Mouse (Mus musculus): ENCODE measurements around the gene Zfand3.

Gene Zfand3

GRCm38 (mm10) chr17:30052347-30052742 lies 47.8 kb downstream of the Zfand3 start:
- no peak for DNase-seq (ENCODE audit: low spot score in 2 of 2)

GRCm38 (mm10) chr17:30053463-30053862 lies 48.9 kb downstream of the Zfand3 start:
- DNase-seq (ENCODE audit: low spot score in 2 of 2) = no peak

GRCm38 (mm10) chr17:30053871-30054270 lies 49.3 kb downstream of the Zfand3 start:
- no peak for DNase-seq (ENCODE audit: low spot score in 2 of 2)

- no peak for DNase-seq (ENCODE audit: low spot score in 2 of 2)
Observed at GRCm38 (mm10) chr17:30056226-30056625, 51.7 kb downstream of the Zfand3 start.

GRCm38 (mm10) chr17:30058594-30058993 lies 54.1 kb downstream of the Zfand3 start:
- DNase-seq (ENCODE audit: low spot score in 2 of 2) = no peak

GRCm38 (mm10) chr17:30059066-30059465 lies 54.5 kb downstream of the Zfand3 start:
- DNase-seq (ENCODE audit: low spot score in 2 of 2) = no peak

GRCm38 (mm10) chr17:30061100-30061837 lies 56.7 kb downstream of the Zfand3 start:
- DNase-seq (ENCODE audit: low spot score in 2 of 2) = no peak

- DNase-seq (ENCODE audit: low spot score in 2 of 2) = no peak
Observed at GRCm38 (mm10) chr17:30063849-30064248, 59.3 kb downstream of the Zfand3 start.

- DNase-seq (ENCODE audit: low spot score in 2 of 2) = no peak
Observed at GRCm38 (mm10) chr17:30064746-30065145, 60.2 kb downstream of the Zfand3 start.

- DNase-seq (ENCODE audit: low spot score in 2 of 2) = no peak
Observed at GRCm38 (mm10) chr17:30069776-30070175, 65.2 kb downstream of the Zfand3 start.

- no peak for DNase-seq (ENCODE audit: low spot score in 2 of 2)
Observed at GRCm38 (mm10) chr17:30070631-30071030, 66.1 kb downstream of the Zfand3 start.

- no peak for DNase-seq (ENCODE audit: low spot score in 2 of 2)
Observed at GRCm38 (mm10) chr17:30072613-30073012, 68.1 kb downstream of the Zfand3 start.

- no peak for DNase-seq (ENCODE audit: low spot score in 2 of 2)
Observed at GRCm38 (mm10) chr17:30075896-30076295, 71.4 kb downstream of the Zfand3 start.

- DNase-seq (ENCODE audit: low spot score in 2 of 2) = no peak
Observed at GRCm38 (mm10) chr17:30084007-30084406, 79.5 kb downstream of the Zfand3 start.

GRCm38 (mm10) chr17:30086695-30087094 lies 82.2 kb downstream of the Zfand3 start:
- DNase-seq (ENCODE audit: low spot score in 2 of 2) = no peak

GRCm38 (mm10) chr17:30088431-30088830 lies 83.9 kb downstream of the Zfand3 start:
- DNase-seq (ENCODE audit: low spot score in 2 of 2) = no peak

GRCm38 (mm10) chr17:30090416-30090815 lies 85.9 kb downstream of the Zfand3 start:
- no peak for DNase-seq (ENCODE audit: low spot score in 2 of 2)

- DNase-seq (ENCODE audit: low spot score in 2 of 2) = no peak
Observed at GRCm38 (mm10) chr17:30093148-30093749, 88.7 kb downstream of the Zfand3 start.

GRCm38 (mm10) chr17:30097156-30097555 lies 92.6 kb downstream of the Zfand3 start:
- DNase-seq (ENCODE audit: low spot score in 2 of 2) = no peak

GRCm38 (mm10) chr17:30097677-30098076 lies 93.1 kb downstream of the Zfand3 start:
- no peak for DNase-seq (ENCODE audit: low spot score in 2 of 2)

- DNase-seq (ENCODE audit: low spot score in 2 of 2) = no peak
Observed at GRCm38 (mm10) chr17:30099670-30100069, 95.1 kb downstream of the Zfand3 start.

GRCm38 (mm10) chr17:30101801-30102200 lies 97.3 kb downstream of the Zfand3 start:
- no peak for DNase-seq (ENCODE audit: low spot score in 2 of 2)

- no peak for DNase-seq (ENCODE audit: low spot score in 2 of 2)
Observed at GRCm38 (mm10) chr17:30103005-30103404, 98.5 kb downstream of the Zfand3 start.

Measured in spleen, postnatal 10 days (tissue).